Mouse (Mus musculus) kidney, adult 11 months (tissue): Measurements from ENCODE around the gene Trappc3.

Source experiments
- DNase-seq: peaks from one replicate; pipeline ENCODE4 v3.0.0; 2022

Trappc3 gene

DNA sequence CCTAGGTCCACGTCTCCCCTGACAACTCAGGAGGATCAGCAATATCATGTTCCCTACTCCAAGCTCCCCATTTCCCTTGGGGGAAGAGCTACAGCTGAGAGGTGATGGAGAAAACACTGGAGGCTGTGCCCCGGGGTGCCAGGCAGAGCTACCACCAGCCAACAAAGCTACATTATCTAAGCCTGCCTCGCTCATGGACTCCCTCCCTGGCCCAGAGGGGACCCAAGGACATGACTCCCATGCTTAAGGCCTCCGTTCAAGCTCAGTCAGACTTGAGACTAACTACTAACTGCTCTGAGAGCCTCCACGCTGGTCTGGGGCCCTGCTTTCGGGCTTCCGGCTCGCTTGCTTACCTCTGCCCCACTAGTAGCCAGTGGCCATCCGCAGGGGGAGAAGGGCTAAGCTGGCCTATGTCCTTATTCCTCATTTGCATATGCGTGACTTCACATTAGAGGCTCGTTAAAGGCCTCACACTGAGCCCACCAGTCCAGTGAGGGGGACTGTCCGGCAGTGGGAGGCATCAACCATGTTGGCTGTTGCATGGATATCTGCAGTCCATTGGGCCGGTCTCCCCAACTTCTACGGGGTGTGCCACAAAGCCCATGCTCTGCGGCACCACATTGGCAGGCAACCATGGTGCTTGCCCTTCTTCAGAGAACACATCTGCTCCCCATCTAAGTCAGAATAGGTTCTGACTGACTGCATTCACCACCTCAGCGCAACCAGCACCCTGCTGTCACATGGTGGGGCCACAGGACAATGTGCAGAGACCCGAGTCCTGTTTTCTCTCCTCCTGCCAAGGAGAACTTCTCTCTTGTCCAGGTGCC lies 9.5 kb upstream of the Trappc3 start:
- DNase-seq = no peak

DNA sequence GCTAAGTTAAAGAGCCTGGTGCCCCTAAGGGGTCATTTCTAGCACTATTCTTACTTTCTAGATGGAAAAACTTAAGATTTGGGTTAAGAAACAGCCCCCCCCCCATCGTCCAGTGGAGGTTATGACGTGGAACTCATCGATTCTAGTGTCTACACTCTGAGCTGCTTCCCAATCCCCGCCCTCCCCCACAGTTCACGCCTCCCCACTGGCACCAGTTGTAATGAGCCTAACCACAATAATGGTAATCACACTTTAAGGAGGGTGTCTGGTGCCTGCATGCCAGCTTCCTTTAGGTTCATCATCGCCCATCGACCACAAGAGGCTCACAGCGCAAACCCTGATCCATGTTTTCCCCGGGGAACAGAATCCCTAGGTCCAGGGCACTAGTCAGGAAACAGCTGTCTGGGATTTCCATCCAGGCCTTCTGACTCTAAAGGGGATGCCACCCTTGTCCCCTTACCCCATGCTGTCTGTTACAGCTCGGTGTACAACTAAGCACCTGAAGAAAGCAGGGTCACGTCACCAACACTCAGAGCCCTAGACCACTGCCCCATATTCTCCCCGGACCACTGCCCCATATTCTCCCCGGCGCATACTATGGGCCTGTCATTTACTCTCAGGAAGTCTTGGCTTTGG lies 8.4 kb upstream of the Trappc3 start:
- DNase-seq = no peak

- no peak for DNase-seq
These were observed 7.6 kb upstream of the Trappc3 start for GRCm38 (mm10) chr4:126254315-126255112.

DNA sequence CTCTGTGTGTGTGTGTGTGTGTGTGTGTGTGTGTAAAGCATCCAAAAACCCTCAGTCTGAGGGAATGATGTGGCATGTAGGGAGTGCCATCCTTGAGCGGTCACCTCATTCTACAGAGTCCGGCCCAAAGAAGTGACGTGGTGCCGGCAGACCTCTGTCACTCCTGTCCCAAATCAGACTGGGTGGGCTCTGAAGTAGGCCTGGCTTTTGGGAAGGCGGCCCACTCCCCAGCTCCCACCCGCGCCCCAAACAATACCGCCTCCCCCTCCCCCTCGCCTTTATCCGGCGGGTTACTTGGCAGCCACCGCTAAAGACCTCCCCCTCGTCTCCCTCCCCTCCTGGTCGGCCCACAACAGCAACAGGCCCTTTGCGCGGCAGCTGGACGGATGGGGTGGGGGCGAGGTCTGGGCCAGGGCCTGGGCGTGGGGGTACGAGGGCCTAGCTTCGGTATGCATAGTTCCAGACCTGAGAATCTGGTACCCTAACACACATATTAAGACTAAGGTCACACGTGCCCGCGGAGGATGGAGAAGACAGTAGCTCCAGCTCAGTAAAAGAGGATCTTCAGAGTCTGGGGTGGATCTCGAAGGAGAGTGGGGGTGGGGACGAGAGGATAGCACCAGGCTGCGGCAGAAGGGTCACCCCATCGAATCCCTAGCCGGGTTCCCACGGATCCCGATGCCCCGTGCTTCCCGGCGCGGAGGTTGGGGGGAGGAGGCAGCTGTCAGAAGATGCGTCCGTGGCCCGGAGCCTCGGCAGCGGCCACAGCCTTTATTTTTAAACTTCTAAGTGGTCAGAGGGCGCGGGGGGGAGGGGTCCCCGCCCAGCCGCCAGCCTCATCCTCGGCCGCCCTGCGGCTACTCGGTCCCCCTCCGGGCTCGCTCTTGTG lies 6.8 kb upstream of the Trappc3 start:
- DNase-seq = no peak

DNA sequence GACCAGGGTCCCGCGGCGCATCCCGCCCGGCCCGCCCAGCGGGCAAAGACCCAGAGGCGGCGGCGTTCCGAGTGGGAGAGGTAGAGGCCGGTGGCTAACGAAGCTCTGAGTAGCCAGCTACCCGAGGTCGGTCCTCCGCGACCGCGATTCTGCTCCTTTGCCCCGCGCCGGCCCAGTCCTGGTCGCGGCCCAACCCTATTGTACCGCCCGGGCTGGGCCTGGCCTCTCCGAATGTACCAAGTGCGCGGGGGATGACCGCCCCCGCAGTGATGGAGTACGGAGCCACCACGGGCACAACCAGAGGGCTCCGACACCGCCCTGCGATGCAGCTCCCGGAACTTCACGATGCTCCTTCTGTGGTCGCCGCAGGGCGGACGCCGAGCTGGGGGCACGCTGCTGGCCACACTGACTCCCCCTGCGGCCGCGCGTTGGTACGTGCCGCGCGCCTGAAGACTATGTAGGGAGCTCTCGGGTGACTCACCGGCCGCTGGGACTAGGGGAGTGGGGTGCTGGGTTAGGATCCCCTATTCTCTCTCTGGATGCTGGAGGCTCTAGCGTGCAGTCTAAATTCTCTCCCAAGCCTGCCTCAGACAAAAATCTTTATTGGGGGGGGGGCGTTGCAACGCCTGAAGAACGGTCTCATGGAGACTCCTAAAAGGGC lies 5.9 kb upstream of the Trappc3 start, which contains the start of gene Map7d1:
TSS of gene Map7d1 (minus strand) at position 213 of the 661 bp plus-strand sequence.
- peak; percentile 87 for DNase-seq

- DNase-seq = peak; percentile 66
These were observed 4.9 kb upstream of the Trappc3 start for GRCm38 (mm10) chr4:126256967-126257881.

- no peak for DNase-seq
These were observed 3.1 kb upstream of the Trappc3 start for GRCm38 (mm10) chr4:126259063-126259462.

- DNase-seq = peak; percentile 80
These were observed 2.5 kb upstream of the Trappc3 start for GRCm38 (mm10) chr4:126259523-126260160.

DNA sequence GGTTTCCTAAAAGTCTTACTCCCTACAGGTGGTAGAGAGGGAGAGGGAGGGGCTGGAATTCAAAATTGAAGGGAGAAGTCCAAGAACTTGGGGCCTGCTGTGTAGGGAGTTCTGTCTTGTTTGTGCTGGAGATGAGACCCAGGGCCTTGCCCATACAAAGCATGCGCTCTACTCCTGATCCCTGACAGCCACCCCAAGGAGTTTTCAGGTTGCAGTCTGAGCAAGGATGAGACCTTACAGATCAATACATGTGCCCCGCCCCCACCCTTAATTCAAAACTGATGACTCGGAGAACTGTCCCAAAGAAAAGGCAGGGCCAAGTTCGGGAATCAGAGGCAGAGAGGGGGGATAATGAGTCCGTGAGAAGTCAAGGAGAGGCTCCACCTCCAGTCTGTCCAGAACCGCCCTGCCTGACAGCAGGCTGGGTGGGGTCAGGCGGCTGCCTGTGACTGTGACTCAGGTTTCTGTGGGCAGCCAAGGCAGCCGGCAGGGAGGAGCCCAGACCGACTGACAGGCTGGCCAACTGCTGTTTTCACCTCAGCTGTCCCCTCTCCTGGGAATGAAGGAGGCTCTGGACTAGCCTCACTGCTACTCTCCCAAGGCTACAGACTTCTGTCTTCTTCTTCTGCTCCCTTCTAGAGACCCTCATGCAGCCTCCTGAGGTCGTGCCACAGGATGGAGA lies 1.5 kb upstream of the Trappc3 start:
- DNase-seq = peak; percentile 75

- no peak for DNase-seq
These were observed 859 bp upstream of the Trappc3 start for GRCm38 (mm10) chr4:126261266-126261665.

DNA sequence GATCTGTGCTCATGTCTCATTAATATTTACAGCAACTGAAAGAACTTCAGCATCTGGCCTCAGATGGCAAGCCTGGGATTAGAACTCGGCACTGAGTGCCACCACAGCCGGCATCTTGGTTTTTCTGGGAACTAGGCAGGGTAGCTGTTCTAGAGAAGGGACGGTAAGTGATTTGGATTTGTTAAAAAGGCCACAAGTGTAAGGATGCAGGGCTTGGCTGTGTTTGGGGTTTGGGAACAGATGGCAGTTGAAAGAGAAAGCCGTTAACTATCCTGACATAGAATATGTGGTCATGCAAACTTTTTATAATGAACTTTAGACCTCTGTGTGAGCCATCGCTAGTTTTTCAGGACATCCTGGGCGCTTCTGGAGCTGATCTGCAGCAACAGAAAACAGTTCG lies 450 bp upstream of the Trappc3 start:
- DNase-seq = no peak

- no peak for DNase-seq
These were observed 7.2 kb downstream of the Trappc3 start for GRCm38 (mm10) chr4:126269292-126269691.

- DNase-seq = no peak
These were observed 11.6 kb downstream of the Trappc3 start for GRCm38 (mm10) chr4:126273753-126274152.

DNA sequence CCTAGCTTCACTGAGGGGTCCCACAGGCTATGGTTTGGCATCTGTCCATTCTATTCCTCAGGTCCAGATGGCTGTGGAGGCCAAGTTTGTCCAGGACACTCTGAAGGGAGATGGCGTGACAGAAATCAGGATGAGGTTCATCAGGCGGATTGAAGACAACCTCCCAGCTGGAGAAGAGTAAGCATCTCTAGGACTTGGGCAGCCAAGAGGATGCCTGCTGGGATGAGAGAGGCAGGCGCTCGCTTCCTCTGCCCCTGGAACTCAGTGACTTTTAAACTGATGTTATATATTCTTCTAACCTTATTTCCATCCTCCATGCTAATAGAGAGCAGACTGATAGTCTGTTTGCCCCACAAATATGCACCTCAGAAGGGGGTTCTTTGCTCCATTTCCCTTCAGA lies 13.0 kb downstream of the Trappc3 start:
- DNase-seq = no peak

DNA sequence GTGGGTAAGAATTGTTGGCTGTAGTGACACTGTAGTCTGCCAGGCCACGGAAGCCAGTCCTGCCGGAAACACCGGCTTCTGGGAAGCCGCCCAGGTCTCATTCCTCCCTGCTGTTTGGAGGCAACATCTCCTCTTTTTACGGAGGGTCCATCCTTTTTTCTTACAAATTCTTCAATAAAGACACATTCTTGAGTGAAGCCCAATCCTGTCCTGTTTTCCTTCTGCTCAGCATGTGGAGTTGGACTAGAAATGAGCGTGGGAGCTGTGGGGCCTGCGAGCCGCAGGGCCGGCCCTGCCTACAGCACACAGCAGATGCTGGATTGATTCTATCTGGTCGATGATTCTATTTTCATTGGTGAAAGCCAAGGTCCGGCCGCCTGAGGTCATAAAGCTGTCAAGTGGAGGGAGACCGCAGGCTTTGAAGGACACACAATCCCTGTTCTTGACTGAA lies 13.6 kb downstream of the Trappc3 start:
- no peak for DNase-seq

GRCm38 (mm10) chr4:126277906-126278564 lies 15.9 kb downstream of the Trappc3 start:
- DNase-seq = no peak

GRCm38 (mm10) chr4:126278565-126278915 lies 16.4 kb downstream of the Trappc3 start:
- DNase-seq = no peak

DNA sequence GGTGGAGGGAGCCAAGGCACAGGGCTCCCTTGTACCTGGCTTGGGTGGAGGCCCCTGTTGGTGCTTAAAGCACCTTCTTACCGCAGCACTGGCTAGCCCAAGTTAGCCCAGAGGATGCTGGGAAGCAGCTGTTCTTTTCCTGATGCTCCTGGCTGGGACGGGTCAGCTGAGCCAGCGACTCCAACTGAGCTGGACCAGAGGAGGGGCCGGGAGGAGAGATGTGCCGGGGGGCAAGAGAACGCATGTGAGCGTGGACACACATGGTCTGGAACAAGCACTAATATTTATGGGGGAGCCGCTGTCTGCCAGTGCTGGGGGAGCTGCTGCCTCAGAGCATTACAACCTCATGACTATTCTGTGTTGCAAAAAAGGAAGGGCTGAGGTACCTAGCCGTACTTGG lies 16.8 kb downstream of the Trappc3 start:
- no peak for DNase-seq

DNA sequence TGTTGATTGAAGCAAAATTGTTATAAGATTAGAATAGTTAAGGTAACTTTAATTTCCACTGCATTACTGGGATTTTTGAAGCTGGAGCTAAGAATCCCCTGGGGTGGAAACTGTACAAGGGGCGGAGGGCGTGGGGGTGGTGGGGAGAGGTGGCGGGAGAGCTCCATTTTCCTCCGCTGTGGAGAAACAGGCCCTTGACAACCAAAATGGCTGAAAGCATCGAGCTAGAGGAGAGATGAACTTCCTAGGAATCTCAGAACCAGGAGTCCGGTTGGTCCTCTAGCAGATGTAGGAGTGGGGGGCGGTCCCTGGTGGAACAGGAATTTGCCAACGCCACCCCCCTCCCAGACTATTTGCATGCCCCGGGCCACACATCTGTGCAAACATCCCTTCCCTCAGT lies 19.6 kb downstream of the Trappc3 start:
- DNase-seq = no peak
